Mouse (Mus musculus) E14TG2a.4 (cell line): ENCODE measurements around the gene Lsamp.

ENCODE experiments used
- CTCF ChIP-seq: conservative IDR thresholded peaks from 2 replicates; pipeline ENCODE4 v1.5.1; 2014; ENCODE audit warnings: low read length
- NANOG ChIP-seq: IDR thresholded peaks from 2 replicates; pipeline ENCODE4 v1.6.1; 2014; ENCODE audit warnings: borderline replicate concordance, low read length, mixed read lengths

GRCm38 (mm10) chr16:41612229-41612628 is 1628.1 kb downstream of the Lsamp start:
- TF ChIP-seq CTCF (no peak), NANOG (no peak)
